ENCODE assay signal across 8 mouse cellular contexts in the genomic region with DNA sequence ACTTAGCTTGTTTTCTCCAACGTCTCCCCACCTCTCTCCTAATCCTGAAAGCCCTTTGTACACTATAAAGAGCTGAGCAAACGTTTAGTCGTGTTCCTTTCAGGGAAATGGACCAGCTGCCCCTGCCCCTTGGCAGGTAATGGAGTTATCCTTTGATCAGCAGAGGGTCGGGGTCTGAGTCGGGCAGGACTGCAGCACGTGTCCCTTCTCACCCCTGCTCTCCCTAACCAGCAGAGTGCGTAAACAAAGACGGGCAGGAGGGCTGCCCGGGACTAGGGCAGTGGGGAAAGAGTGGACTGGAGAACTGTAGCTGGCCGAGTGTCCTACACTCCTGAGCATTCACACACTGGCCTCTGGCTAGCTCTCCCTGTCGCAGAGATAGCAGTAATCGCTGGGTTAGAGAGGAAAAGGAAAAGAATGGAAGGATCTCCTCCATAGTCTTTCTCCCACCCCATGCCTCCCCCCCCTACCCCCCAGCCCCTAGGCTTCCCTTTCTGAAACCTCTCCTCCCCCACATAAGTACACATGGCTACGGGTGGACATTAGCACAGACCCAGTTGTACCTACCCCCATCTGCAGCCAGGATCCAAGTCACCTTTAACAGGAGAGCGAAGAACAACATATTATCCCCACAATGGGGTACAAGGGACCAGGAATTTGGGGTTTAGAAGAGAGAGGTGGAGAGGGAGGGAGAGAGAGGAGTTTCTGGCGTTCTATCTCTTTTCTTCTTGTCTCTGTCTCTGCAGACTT. TPM values are rescaled to one million over a fixed set of nuclear protein-coding genes. Genes with fewer than 3 reads are reported as not detected.
DNase-seq lines count a peak whose midpoint lies in the region; ATAC-seq lines count a peak whose summit lies in the region.

No protein-coding gene starts in this region.

- peak overlapping the region; percentile 32; the same call in 1 of the 2 replicates for H3K27ac ChIP-seq in kidney, embryonic 16.5 days (ENCODE audit: low read length)
- H3K27ac ChIP-seq in midbrain, embryonic 16.5 days (ENCODE audit: low read length): no peak overlapping the region

- ATAC-seq in erythroblast, adult 5-6 weeks (replicated peaks; ENCODE audit: low FRiP score, poor library complexity, severe bottlenecking): no peak
- peak; percentile 28 for ATAC-seq in kidney, embryonic 16.5 days (ENCODE audit: low FRiP score, low TSS enrichment)
- ATAC-seq in midbrain, embryonic 16.5 days: no peak
- no peak for ATAC-seq in erythroid progenitor cell, adult 5-6 weeks (replicated peaks; ENCODE audit: low FRiP score, poor library complexity, severe bottlenecking)

- H3K4me2 ChIP-seq in kidney, embryonic 16.5 days (replicated peaks; ENCODE audit: low read depth, low read length): peak overlapping the region; percentile 72
- peak overlapping the region; percentile 64 for H3K4me2 ChIP-seq in midbrain, embryonic 16.5 days (ENCODE audit: low read length)

- intact Hi-C loops in left cerebral cortex, postnatal 25 days (cut with DNase I): no loop called here

- H3K9ac ChIP-seq in kidney, embryonic 16.5 days (replicated peaks; ENCODE audit: low read length): peak overlapping the region; percentile 61
- H3K9ac ChIP-seq in midbrain, embryonic 16.5 days (ENCODE audit: low read depth, low read length): peak overlapping the region; percentile 10; the same call in 1 of the 2 replicates

- no peaks in the 10 kb centered on the region for H3K36me3 ChIP-seq in erythroblast, embryonic 14.5 days (ENCODE audit: control insufficient read depth)
- H3K36me3 ChIP-seq in kidney, embryonic 16.5 days (ENCODE audit: insufficient read depth, low read length): no peaks in the 10 kb centered on the region
- no peaks in the 10 kb centered on the region for H3K36me3 ChIP-seq in midbrain, embryonic 16.5 days (ENCODE audit: control insufficient read depth, insufficient read depth, low read length)

- H3K27me3 ChIP-seq in erythroblast, embryonic 14.5 days (ENCODE audit: control insufficient read depth): peaks cover 87% of the 10 kb centered on the region
- H3K27me3 ChIP-seq in kidney, embryonic 16.5 days (ENCODE audit: insufficient read depth, low read length): 0 out of 2 replicates have a peak, but pooled peaks cover 4% of the 10 kb centered on the region
- H3K27me3 ChIP-seq in midbrain, embryonic 16.5 days (ENCODE audit: control insufficient read depth, insufficient read depth, low read depth, low read length): peaks cover 9% of the 10 kb centered on the region; the same call in 1 of the 2 replicates

- H3K4me1 ChIP-seq in erythroblast, embryonic 14.5 days (ENCODE audit: control insufficient read depth): peaks cover 15% of the 10 kb centered on the region
- peaks cover 58% of the 10 kb centered on the region for H3K4me1 ChIP-seq in kidney, embryonic 16.5 days (ENCODE audit: insufficient read depth, low read length)
- peaks cover 17% of the 10 kb centered on the region for H3K4me1 ChIP-seq in midbrain, embryonic 16.5 days (ENCODE audit: control insufficient read depth, insufficient read depth, low read length)

- H3K4me3 ChIP-seq in erythroblast, embryonic 14.5 days (replicated peaks): peak overlapping the region; percentile 12
- H3K4me3 ChIP-seq in kidney, embryonic 16.5 days (ENCODE audit: low read length): peak overlapping the region; percentile 43
- peak overlapping the region; percentile 6; the same call in 1 of the 2 replicates for H3K4me3 ChIP-seq in midbrain, embryonic 16.5 days (ENCODE audit: low read depth, low read length)

- H3K9me3 ChIP-seq in erythroblast, embryonic 14.5 days (ENCODE audit: control insufficient read depth, low read length): peaks cover 11% of the 10 kb centered on the region; the same call in 1 of the 2 replicates
- no peaks in the 10 kb centered on the region for H3K9me3 ChIP-seq in kidney, embryonic 16.5 days (ENCODE audit: low read length)
- no peaks in the 10 kb centered on the region for H3K9me3 ChIP-seq in midbrain, embryonic 16.5 days (replicated peaks; ENCODE audit: control insufficient read depth, low read length, poor library complexity, severe bottlenecking)

- peak; percentile 39 for DNase-seq in forelimb bud, embryonic 11.5 days (ENCODE audit: low read depth, low spot score)
- no peak for DNase-seq in left cerebral cortex, postnatal 25 days (ENCODE audit: low spot score in 2 of 2)
- DNase-seq in frontal cortex, postnatal 14 days (ENCODE audit: low spot score in 2 of 2): no peak

- 7% methylated on average over 15 of the region's 15 CpGs for WGBS in kidney, embryonic 16.5 days
- WGBS in midbrain, embryonic 16.5 days: 1% methylated on average over 15 of the region's 15 CpGs

RNA-seq across cellular contexts. Expression of gene Car14, which starts 0.6 kb away (rescaled TPM):
- polyA plus RNA-seq in erythroblast, embryonic 14.5 days (2012): not detected in 2 replicates
- not detected in 2 replicates for total RNA-seq in erythroblast, adult 5-6 weeks (2015; ENCODE audit: low replicate concordance)
- not detected in 2 replicates for total RNA-seq in erythroblast, adult 5-6 weeks (2017; ENCODE audit: low replicate concordance)
- 21.0 and 22.5 TPM in 2 replicates for polyA plus RNA-seq in kidney, embryonic 16.5 days (2015; fragmentation: Nextera tagmentation; extraction: Ambion mirVana)
- 7.6 and 9.2 TPM in 2 replicates for polyA plus RNA-seq in midbrain, embryonic 16.5 days (2015; fragmentation: Nextera tagmentation; extraction: Ambion mirVana)
- not detected in 2 replicates for total RNA-seq in erythroid progenitor cell, adult 5-6 weeks (2015; ENCODE audit: low replicate concordance)
- not detected in 2 replicates for total RNA-seq in erythroid progenitor cell, adult 5-6 weeks (2017; ENCODE audit: low replicate concordance)
- 10 to 100 TPM in 1 of 2 experiments, 1 to 10 TPM in 1; 9.3 to 10.1 TPM for total RNA-seq in left cerebral cortex, postnatal 25 days (2021)

RNA-seq across cellular contexts. Expression of gene Aph1a, which starts 10.2 kb away (rescaled TPM):
- polyA plus RNA-seq in erythroblast, embryonic 14.5 days (2012): 3.5 and 4.3 TPM in 2 replicates
- total RNA-seq in erythroblast, adult 5-6 weeks (2015; ENCODE audit: low replicate concordance): 8.8 and 13.1 TPM in 2 replicates
- total RNA-seq in erythroblast, adult 5-6 weeks (2017; ENCODE audit: low replicate concordance): 6.1 and 9.8 TPM in 2 replicates
- 41.3 and 44.1 TPM in 2 replicates for polyA plus RNA-seq in kidney, embryonic 16.5 days (2015; fragmentation: Nextera tagmentation; extraction: Ambion mirVana)
- 27.1 and 35.1 TPM in 2 replicates for polyA plus RNA-seq in midbrain, embryonic 16.5 days (2015; fragmentation: Nextera tagmentation; extraction: Ambion mirVana)
- total RNA-seq in erythroid progenitor cell, adult 5-6 weeks (2015; ENCODE audit: low replicate concordance): 7.6 and 8.0 TPM in 2 replicates
- total RNA-seq in erythroid progenitor cell, adult 5-6 weeks (2017; ENCODE audit: low replicate concordance): 9.6 and 14.6 TPM in 2 replicates
- total RNA-seq in left cerebral cortex, postnatal 25 days (2021): 10 to 100 TPM; 69.0 to 78.5 TPM

RNA-seq across cellular contexts. Expression of gene BC028528, which starts 12.1 kb away (rescaled TPM):
- not detected in 2 replicates for polyA plus RNA-seq in erythroblast, embryonic 14.5 days (2012)
- 19.0 and 37.9 TPM in 2 replicates for total RNA-seq in erythroblast, adult 5-6 weeks (2015; ENCODE audit: low replicate concordance)
- total RNA-seq in erythroblast, adult 5-6 weeks (2017; ENCODE audit: low replicate concordance): 7.0 and 15.9 TPM in 2 replicates
- polyA plus RNA-seq in kidney, embryonic 16.5 days (2015; fragmentation: Nextera tagmentation; extraction: Ambion mirVana): 38.8 and 45.7 TPM in 2 replicates
- polyA plus RNA-seq in midbrain, embryonic 16.5 days (2015; fragmentation: Nextera tagmentation; extraction: Ambion mirVana): 18.2 and 18.5 TPM in 2 replicates
- total RNA-seq in erythroid progenitor cell, adult 5-6 weeks (2015; ENCODE audit: low replicate concordance): 8.8 and 10.1 TPM in 2 replicates
- 5.8 and 26.0 TPM in 2 replicates for total RNA-seq in erythroid progenitor cell, adult 5-6 weeks (2017; ENCODE audit: low replicate concordance)
- 1 to 10 TPM; 4.5 to 5.8 TPM for total RNA-seq in left cerebral cortex, postnatal 25 days (2021)

RNA-seq across cellular contexts. Expression of gene Ciart, which starts 21.9 kb away (rescaled TPM):
- polyA plus RNA-seq in erythroblast, embryonic 14.5 days (2012): 0.05 and 0.33 TPM in 2 replicates
- total RNA-seq in erythroblast, adult 5-6 weeks (2015; ENCODE audit: low replicate concordance): not detected in 2 replicates
- not detected in 2 replicates for total RNA-seq in erythroblast, adult 5-6 weeks (2017; ENCODE audit: low replicate concordance)
- 5.8 and 6.0 TPM in 2 replicates for polyA plus RNA-seq in kidney, embryonic 16.5 days (2015; fragmentation: Nextera tagmentation; extraction: Ambion mirVana)
- polyA plus RNA-seq in midbrain, embryonic 16.5 days (2015; fragmentation: Nextera tagmentation; extraction: Ambion mirVana): 4.8 and 5.2 TPM in 2 replicates
- not detected in 2 replicates for total RNA-seq in erythroid progenitor cell, adult 5-6 weeks (2015; ENCODE audit: low replicate concordance)
- total RNA-seq in erythroid progenitor cell, adult 5-6 weeks (2017; ENCODE audit: low replicate concordance): 1.8 TPM in 1 of 2 replicates, not detected in the other
- total RNA-seq in left cerebral cortex, postnatal 25 days (2021): 10 to 100 TPM; 13.0 to 21.3 TPM

RNA-seq across cellular contexts. Expression of gene Anp32e, which starts 25.1 kb away (rescaled TPM):
- polyA plus RNA-seq in erythroblast, embryonic 14.5 days (2012): 32.3 and 36.6 TPM in 2 replicates
- total RNA-seq in erythroblast, adult 5-6 weeks (2015; ENCODE audit: low replicate concordance): 37.6 and 46.3 TPM in 2 replicates
- total RNA-seq in erythroblast, adult 5-6 weeks (2017; ENCODE audit: low replicate concordance): 212 and 278 TPM in 2 replicates
- polyA plus RNA-seq in kidney, embryonic 16.5 days (2015; fragmentation: Nextera tagmentation; extraction: Ambion mirVana): 206 and 252 TPM in 2 replicates
- polyA plus RNA-seq in midbrain, embryonic 16.5 days (2015; fragmentation: Nextera tagmentation; extraction: Ambion mirVana): 110 and 131 TPM in 2 replicates
- total RNA-seq in erythroid progenitor cell, adult 5-6 weeks (2015; ENCODE audit: low replicate concordance): 153 and 197 TPM in 2 replicates
- 541 and 717 TPM in 2 replicates for total RNA-seq in erythroid progenitor cell, adult 5-6 weeks (2017; ENCODE audit: low replicate concordance)
- total RNA-seq in left cerebral cortex, postnatal 25 days (2021): 100 to 1,000 TPM in 1 of 2 experiments, 10 to 100 TPM in 1; 95.1 to 109 TPM

Comparison
In these comparisons a context has a peak if more than half of its experiments do, and no peak if none do; other contexts are left out.
1. RNA of gene Car14, which starts 0.6 kb away (total RNA-seq): 9.3 to 10.1 TPM in left cerebral cortex, postnatal 25 days; not detected in erythroblast, adult 5-6 weeks and not detected in erythroid progenitor cell, adult 5-6 weeks; every median in the first group is over 10 times any median in the second.
2. RNA of gene Aph1a, which starts 10.2 kb away (total RNA-seq): 69.0 to 78.5 TPM in left cerebral cortex, postnatal 25 days; 6.1 to 13.1 TPM in erythroblast, adult 5-6 weeks and 7.6 to 14.6 TPM in erythroid progenitor cell, adult 5-6 weeks; every median in the first group is over 4 times any median in the second.
3. Peak in every context shown above with its lines, with median percentiles within 50 percentile points of each other: H3K4me3 ChIP-seq.